Mouse (Mus musculus): ENCODE measurements around the gene Vps13a. TPM values are rescaled to one million over a fixed set of nuclear protein-coding genes. Genes with fewer than 3 reads are reported as not detected.

Vps13a gene
- polyA plus RNA-seq, 1 experiment from 2014 or later = 8.5 TPM

- no peak overlapping the region for H3K4me3 ChIP-seq
Observed at GRCm38 (mm10) chr19:16623154-16623553, 157.6 kb downstream of the Vps13a start.

DNA sequence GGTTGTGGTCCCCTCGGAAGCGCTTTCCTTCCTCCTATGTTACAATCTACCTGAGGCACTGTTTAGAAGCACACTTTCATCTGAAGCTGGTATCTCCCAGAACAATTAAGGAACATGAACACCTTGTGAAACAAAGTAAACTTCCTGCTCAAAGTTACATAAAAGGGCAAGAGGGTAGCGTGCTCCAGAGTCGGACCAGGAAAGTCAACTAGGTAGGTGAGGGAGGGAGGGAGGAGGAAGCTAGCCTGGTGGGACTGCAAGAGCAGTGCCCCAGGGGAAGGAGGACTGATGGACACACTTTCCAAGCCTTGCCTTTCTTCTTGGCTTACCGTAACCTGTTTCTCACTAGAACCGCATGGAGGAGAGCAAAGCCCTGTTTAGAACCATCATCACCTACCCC is 173.1 kb downstream of the Vps13a start:
- Histone ChIP-seq H3K4me2 (no peak overlapping the region), H3K27me3 (replicated peaks) (no peaks in the 10 kb centered on the region), H3K4me1 (replicated peaks) (no peaks in the 10 kb centered on the region), H3K27ac (ENCODE audit: poor library complexity, severe bottlenecking) (no peak overlapping the region), H3K9me3 (replicated peaks) (no peaks in the 10 kb centered on the region), H3K4me3 (no peak overlapping the region), H3K36me3 (no peaks in the 10 kb centered on the region), H3K9ac (no peak overlapping the region)
- 90% methylated on average over 6 of the region's 6 CpGs for WGBS
- ATAC-seq (ENCODE audit: insufficient number of reproducible peaks, low FRiP score) = no peak

More at GRCm38 (mm10) chr19:16623154-16623553, 157.6 kb downstream of the Vps13a start:
- Histone ChIP-seq H3K9me3 (replicated peaks) (no peaks in the 10 kb centered on the region), H3K27ac (ENCODE audit: poor library complexity, severe bottlenecking) (no peak overlapping the region), H3K4me1 (replicated peaks) (peaks cover 10% of the 10 kb centered on the region), H3K27me3 (replicated peaks) (no peaks in the 10 kb centered on the region), H3K9ac (no peak overlapping the region), H3K36me3 (no peaks in the 10 kb centered on the region), H3K4me2 (no peak overlapping the region)
- WGBS = 81% methylated on average over 4 of the region's 4 CpGs
- no peak for ATAC-seq (ENCODE audit: insufficient number of reproducible peaks, low FRiP score)

DNA sequence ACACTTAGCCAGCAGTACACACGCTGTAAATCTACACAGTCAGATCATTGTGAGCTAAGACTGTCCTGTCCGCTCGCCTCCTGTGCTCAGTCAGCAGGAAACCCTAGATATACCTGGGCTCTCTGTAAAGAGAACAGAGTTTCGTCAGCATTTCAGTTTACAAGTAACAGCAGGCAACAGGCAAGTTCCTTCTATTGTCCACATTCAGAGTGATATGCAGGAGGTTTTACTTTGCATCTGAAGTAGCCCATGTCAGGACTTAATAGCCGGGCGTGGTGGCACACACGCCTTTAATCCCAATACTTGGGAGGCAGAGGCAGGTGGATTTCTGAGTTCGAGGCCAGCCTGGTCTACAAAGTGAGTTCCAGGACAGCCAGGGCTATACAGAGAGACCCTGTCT is 178.7 kb downstream of the Vps13a start:
- H3K4me2 ChIP-seq = no peak overlapping the region
- ATAC-seq (ENCODE audit: insufficient number of reproducible peaks, low FRiP score) = no peak
- peaks cover 4% of the 10 kb centered on the region; the same call in 1 of the 2 replicates for H3K27me3 ChIP-seq (replicated peaks)
- H3K9me3 ChIP-seq (replicated peaks) = no peaks in the 10 kb centered on the region
- no peaks in the 10 kb centered on the region for H3K36me3 ChIP-seq
- peaks cover 5% of the 10 kb centered on the region; the same call in 1 of the 2 replicates for H3K4me1 ChIP-seq (replicated peaks)
- no peak overlapping the region for H3K27ac ChIP-seq (ENCODE audit: poor library complexity, severe bottlenecking)
- WGBS = 81% methylated on average over 8 of the region's 8 CpGs
- no peak overlapping the region for H3K4me3 ChIP-seq
- no peak overlapping the region for H3K9ac ChIP-seq

DNA sequence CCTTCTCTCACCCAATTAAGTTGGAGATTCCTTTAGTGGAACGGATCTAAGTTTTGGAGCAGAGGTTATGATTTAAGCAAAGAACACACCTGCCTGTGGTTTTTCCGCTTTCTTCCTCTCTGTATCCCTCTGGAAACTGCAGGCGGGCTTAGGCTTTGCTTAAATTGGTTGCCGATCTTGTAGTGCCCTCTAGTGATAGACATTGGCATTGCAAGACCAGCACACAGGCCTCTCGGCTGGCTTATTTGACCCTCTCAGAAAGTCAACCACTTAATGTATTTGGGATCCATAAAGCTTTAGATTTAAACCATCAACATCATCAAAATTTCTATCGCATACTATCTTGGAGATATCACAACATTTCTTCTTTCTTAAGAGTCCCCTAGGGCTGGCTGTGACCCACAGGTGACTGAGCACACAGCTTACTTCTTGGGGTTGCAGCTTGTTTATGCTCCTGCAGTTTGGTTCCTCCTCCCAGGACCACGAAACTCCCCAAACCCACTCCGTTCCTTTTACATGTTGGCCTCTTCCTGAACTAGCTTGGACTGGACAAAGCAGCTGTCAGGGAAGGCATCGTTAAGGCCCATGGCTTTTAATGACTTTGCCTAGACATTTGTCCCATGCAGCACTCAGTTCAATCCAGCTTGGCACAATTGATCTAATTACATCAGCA is 181.3 kb downstream of the Vps13a start:
- no peak for ATAC-seq (ENCODE audit: insufficient number of reproducible peaks, low FRiP score)
- WGBS = 22% methylated on average over 9 of the region's 9 CpGs
- Histone ChIP-seq H3K36me3 (no peaks in the 10 kb centered on the region), H3K27me3 (replicated peaks) (peaks cover 4% of the 10 kb centered on the region; the same call in 1 of the 2 replicates), H3K9ac (no peak overlapping the region), H3K4me3 (no peak overlapping the region), H3K4me2 (peak overlapping the region; percentile 46), H3K4me1 (replicated peaks) (peaks cover 5% of the 10 kb centered on the region; the same call in 1 of the 2 replicates), H3K9me3 (replicated peaks) (no peaks in the 10 kb centered on the region), H3K27ac (ENCODE audit: poor library complexity, severe bottlenecking) (no peak overlapping the region)

DNA sequence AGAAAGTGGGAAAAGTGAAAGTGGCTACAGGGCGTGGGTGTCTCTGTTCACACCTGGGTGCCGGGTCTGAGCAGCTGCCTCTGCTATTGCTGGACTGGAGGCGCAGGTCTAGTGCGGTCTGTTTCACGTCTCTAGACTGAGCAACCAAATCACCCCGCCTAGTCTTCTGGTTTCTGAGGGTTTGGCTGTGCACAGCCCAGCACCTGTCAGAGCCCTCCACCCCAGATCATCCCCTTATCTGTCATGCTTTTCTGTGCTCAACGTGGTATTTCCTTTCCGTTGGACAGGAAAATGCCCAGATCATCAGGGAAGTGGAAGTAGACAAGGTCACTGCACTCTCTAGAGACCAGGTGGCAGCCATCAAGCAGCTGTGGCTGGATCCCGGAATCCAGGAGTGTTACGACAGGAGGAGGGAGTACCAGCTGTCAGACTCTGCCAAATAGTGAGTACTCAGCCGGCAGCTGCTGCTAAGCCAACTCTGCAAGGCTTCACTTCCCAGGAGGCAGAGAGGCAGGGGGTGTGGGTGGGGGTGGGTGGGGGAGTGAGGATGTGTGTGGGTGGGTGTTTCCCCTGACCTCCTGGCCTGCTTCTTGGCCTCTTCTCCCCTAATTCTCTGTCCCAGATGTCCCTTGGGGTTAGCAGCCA is 182.0 kb downstream of the Vps13a start:
- Histone ChIP-seq H3K4me3 (no peak overlapping the region), H3K27me3 (replicated peaks) (peaks cover 4% of the 10 kb centered on the region; the same call in 1 of the 2 replicates), H3K9me3 (replicated peaks) (no peaks in the 10 kb centered on the region), H3K27ac (ENCODE audit: poor library complexity, severe bottlenecking) (no peak overlapping the region), H3K4me2 (peak overlapping the region; percentile 46), H3K4me1 (replicated peaks) (peaks cover 5% of the 10 kb centered on the region; the same call in 1 of the 2 replicates), H3K9ac (no peak overlapping the region), H3K36me3 (no peaks in the 10 kb centered on the region)
- ATAC-seq (ENCODE audit: insufficient number of reproducible peaks, low FRiP score) = 0 out of 2 replicates have a peak, but pooled peaks have one; percentile 48
- 31% methylated on average over 11 of the region's 11 CpGs for WGBS

- no peak for ATAC-seq (ENCODE audit: insufficient number of reproducible peaks, low FRiP score)
- Histone ChIP-seq H3K4me1 (replicated peaks) (peaks cover 5% of the 10 kb centered on the region; the same call in 1 of the 2 replicates), H3K9ac (no peak overlapping the region), H3K27ac (ENCODE audit: poor library complexity, severe bottlenecking) (no peak overlapping the region), H3K27me3 (replicated peaks) (peaks cover 4% of the 10 kb centered on the region; the same call in 1 of the 2 replicates), H3K4me3 (no peak overlapping the region), H3K4me2 (no peak overlapping the region), H3K36me3 (no peaks in the 10 kb centered on the region), H3K9me3 (replicated peaks) (no peaks in the 10 kb centered on the region)
- WGBS = 76% methylated on average over 6 of the region's 6 CpGs
Observed at GRCm38 (mm10) chr19:16597216-16597615, 183.5 kb downstream of the Vps13a start.

DNA sequence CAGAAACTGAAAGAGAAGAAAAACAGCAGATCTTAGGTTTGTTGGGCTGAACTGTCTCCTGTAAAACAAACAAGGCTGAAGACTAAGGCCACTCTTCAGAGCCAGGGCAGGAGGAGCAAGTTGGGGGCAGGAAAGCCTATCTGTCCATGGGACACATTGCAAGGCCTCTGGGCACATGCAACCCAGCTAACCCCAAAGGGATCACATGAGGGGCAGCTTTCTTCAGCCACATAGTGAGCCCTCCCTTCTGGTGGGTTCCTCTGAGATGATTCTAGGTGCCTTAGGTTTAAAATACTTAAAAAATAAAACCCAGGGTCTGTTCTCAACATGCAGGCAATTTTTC is 186.8 kb downstream of the Vps13a start:
- Histone ChIP-seq H3K4me1 (replicated peaks) (peaks cover 3% of the 10 kb centered on the region; the same call in 1 of the 2 replicates), H3K4me3 (no peak overlapping the region), H3K9ac (no peak overlapping the region), H3K36me3 (no peaks in the 10 kb centered on the region), H3K27me3 (replicated peaks) (peaks cover 4% of the 10 kb centered on the region; the same call in 1 of the 2 replicates), H3K4me2 (no peak overlapping the region), H3K9me3 (replicated peaks) (no peaks in the 10 kb centered on the region), H3K27ac (ENCODE audit: poor library complexity, severe bottlenecking) (no peak overlapping the region)
- no peak for ATAC-seq (ENCODE audit: insufficient number of reproducible peaks, low FRiP score)

DNA sequence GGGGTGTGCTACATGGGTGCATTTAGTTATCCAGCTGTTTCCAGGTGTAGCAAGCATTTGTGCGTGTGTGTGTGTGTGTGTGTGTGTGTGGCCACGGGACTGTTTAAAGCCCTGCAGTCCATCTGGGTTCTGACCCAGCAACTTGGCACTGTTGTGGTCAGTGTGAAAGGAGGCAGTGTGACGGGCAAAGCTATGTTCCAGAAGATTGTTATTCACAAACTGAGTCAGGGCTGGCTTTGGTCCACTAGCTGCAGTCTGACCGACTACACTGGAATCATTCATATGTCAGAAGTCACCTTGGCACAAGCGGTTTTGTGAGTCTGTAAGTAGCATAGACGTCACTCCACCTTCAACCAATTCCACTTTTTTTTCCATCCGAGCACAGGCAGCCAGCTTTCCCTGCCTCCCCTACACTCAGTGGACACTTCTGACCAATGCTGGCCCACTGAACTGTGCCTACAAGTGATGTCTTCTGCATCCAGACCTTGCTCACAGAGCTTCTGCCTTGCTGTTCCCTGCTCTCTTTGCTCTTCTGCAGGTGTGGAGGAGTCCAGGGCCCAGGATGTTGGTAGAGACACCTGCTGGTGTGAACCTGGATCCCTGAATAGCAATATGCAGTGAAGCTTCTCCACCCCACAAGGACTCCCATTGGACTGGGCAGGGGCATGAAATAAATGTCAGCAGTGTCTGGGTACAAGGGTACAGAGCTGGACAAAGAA is 187.3 kb downstream of the Vps13a start:
- peaks cover 4% of the 10 kb centered on the region; the same call in 1 of the 2 replicates for H3K27me3 ChIP-seq (replicated peaks)
- ATAC-seq (ENCODE audit: insufficient number of reproducible peaks, low FRiP score) = no peak
- no peak overlapping the region for H3K27ac ChIP-seq (ENCODE audit: poor library complexity, severe bottlenecking)
- 77% methylated on average over 7 of the region's 7 CpGs for WGBS
- no peaks in the 10 kb centered on the region for H3K4me1 ChIP-seq (replicated peaks)
- no peaks in the 10 kb centered on the region for H3K36me3 ChIP-seq
- H3K9ac ChIP-seq = no peak overlapping the region
- no peak overlapping the region for H3K4me2 ChIP-seq
- no peak overlapping the region for H3K4me3 ChIP-seq
- H3K9me3 ChIP-seq (replicated peaks) = no peaks in the 10 kb centered on the region

GRCm38 (mm10) chr19:16585379-16585778 is 195.4 kb downstream of the Vps13a start:
- no peaks in the 10 kb centered on the region for H3K36me3 ChIP-seq
- no peak overlapping the region for H3K4me2 ChIP-seq
- WGBS = 13% methylated on average over 3 of the region's 3 CpGs
- no peaks in the 10 kb centered on the region for H3K4me1 ChIP-seq (replicated peaks)
- no peak overlapping the region for H3K4me3 ChIP-seq
- H3K27ac ChIP-seq (ENCODE audit: poor library complexity, severe bottlenecking) = no peak overlapping the region
- H3K9ac ChIP-seq = no peak overlapping the region
- no peak for ATAC-seq (ENCODE audit: insufficient number of reproducible peaks, low FRiP score)
- 0 out of 2 replicates have a peak, but pooled peaks cover 3% of the 10 kb centered on the region for H3K9me3 ChIP-seq (replicated peaks)
- H3K27me3 ChIP-seq (replicated peaks) = peaks cover 4% of the 10 kb centered on the region; the same call in 1 of the 2 replicates

- Histone ChIP-seq H3K9ac (no peak overlapping the region), H3K27ac (ENCODE audit: poor library complexity, severe bottlenecking) (no peak overlapping the region), H3K4me3 (no peak overlapping the region), H3K4me1 (replicated peaks) (no peaks in the 10 kb centered on the region), H3K9me3 (replicated peaks) (0 out of 2 replicates have a peak, but pooled peaks cover 3% of the 10 kb centered on the region), H3K27me3 (replicated peaks) (peaks cover 4% of the 10 kb centered on the region; the same call in 1 of the 2 replicates), H3K36me3 (no peaks in the 10 kb centered on the region), H3K4me2 (no peak overlapping the region)
- no peak for ATAC-seq (ENCODE audit: insufficient number of reproducible peaks, low FRiP score)
- WGBS = 84% methylated on average over 7 of the region's 7 CpGs
Observed at GRCm38 (mm10) chr19:16584546-16584945, 196.2 kb downstream of the Vps13a start.

- Histone ChIP-seq H3K9ac (no peak overlapping the region), H3K27me3 (replicated peaks) (peaks cover 4% of the 10 kb centered on the region; the same call in 1 of the 2 replicates), H3K4me1 (replicated peaks) (no peaks in the 10 kb centered on the region), H3K36me3 (no peaks in the 10 kb centered on the region), H3K4me2 (no peak overlapping the region), H3K27ac (ENCODE audit: poor library complexity, severe bottlenecking) (no peak overlapping the region), H3K4me3 (no peak overlapping the region), H3K9me3 (replicated peaks) (0 out of 2 replicates have a peak, but pooled peaks cover 3% of the 10 kb centered on the region)
- ATAC-seq (ENCODE audit: insufficient number of reproducible peaks, low FRiP score) = no peak
- 89% methylated on average over 8 of the region's 8 CpGs for WGBS
Observed at GRCm38 (mm10) chr19:16580501-16580900, 200.2 kb downstream of the Vps13a start.
